Mouse (Mus musculus): ENCODE data around the gene Drd3.

Gene Drd3

GRCm38 (mm10) chr16:43753751-43754150, at the start of gene Drd3:
TSS of gene Drd3 (plus strand) at chr16:43754026.
- DNase-seq = peak; percentile 49

DNA sequence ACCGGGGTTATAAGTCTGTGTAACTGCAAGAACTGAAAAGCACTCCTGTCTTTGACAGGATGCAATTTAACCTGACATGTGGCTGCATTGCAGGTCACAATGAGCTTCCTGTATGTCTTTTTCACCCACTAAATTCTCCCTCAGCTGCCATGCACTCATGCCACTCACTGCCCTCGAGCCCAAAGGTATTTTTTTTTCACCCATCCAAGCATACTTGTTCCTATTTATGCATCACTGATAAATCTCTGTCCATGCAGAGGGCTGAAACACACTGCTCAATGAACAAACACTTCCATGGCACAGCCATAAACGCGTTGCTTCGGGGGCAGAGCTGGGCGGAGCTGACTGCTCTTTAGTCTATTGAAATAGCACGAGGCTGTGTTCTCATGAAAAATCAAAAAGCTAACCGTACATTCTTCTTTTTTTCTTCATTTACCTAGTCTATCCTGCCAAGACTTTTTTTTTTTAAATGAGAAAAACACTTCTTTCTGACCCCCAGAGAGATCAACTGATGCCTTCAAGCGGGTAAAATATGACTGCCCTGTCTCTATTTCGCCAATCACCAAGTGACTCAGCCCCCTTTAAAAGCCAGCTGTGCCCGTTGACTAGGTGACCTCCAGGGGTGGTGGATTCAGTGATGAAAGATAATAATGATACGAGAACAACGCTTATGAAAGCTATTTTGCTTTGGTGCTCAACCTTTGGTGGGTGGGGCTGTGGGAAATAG, 45.3 kb upstream of the Drd3 start:
- no peak for DNase-seq

DNA sequence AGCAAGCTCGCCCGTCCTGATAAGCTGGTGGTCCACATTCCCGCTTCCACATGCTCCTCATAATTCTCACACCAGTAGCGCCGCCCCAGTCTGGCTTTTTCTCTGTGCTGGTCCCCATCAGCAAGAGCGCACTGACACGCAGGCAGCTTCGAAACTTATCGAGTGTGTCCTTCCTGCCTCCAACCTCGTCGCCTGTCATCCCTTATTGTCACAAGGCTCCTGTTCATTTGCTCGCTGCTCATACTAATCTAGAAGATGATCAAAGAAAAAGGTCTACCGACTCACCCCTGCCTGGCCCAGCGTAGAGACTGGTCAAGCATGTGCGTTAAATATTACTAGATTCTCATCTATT, 44.8 kb upstream of the Drd3 start:
- DNase-seq = no peak

- DNase-seq = no peak
Observed at GRCm38 (mm10) chr16:43709432-43710133, 44.2 kb upstream of the Drd3 start.

GRCm38 (mm10) chr16:43710134-43710475, 43.7 kb upstream of the Drd3 start:
- DNase-seq = no peak

GRCm38 (mm10) chr16:43710651-43711050, 43.2 kb upstream of the Drd3 start:
- peak; percentile 58 for DNase-seq

GRCm38 (mm10) chr16:43711361-43711760, 42.5 kb upstream of the Drd3 start:
- no peak for DNase-seq

DNA sequence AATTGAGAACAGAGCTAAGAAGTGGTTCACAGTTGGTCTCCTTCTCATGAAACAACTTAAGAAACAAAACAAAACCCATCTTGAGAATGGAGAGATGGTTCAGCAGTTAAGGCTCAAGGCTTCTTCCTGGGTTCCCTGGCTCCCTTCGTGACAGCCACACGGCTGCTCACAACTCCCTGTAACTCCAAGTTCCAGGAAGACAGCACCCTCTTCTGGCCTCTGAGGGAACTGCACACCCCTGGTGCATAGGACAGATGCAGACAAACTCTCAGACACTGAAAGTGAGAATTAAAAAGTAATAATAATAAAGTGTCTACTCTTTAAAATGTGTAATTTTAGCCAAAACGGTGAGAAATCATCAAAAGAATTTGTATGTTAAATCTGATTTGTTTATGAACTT, 29.4 kb upstream of the Drd3 start:
- DNase-seq = no peak

DNA sequence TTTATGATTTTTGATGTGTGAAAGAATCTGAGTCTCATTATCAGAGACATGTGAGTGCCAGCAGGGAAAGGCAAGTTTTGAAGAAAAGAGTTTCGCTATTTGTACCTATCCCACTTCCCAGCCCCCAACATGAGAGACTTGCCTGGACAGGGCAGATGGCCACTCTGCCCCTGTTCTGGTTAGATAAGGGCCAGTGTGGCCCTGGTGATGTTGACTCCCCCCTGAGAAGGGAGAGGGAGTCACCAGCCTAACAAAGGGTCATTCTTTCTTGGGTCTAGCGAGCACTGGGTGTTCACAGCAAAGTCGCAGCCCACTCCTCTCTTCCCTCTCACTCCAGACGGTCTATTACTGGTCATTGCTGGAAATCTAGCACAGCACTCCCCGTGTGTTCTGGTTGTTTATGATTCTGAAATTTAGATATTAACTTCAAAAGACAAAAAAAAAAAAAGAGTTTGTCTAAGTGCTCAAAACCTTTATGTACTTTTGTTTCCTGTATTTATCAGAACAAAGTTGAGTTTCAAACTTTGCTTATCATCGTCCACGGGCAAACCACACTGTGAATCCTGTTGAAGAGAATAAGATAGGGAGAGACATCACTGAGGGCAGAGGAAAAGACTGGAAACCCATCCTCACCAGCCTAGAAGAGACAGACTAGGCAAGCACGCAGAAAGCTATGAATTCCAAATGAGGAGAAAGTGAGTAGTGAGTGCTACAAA, 24.2 kb upstream of the Drd3 start:
- DNase-seq = no peak

DNA sequence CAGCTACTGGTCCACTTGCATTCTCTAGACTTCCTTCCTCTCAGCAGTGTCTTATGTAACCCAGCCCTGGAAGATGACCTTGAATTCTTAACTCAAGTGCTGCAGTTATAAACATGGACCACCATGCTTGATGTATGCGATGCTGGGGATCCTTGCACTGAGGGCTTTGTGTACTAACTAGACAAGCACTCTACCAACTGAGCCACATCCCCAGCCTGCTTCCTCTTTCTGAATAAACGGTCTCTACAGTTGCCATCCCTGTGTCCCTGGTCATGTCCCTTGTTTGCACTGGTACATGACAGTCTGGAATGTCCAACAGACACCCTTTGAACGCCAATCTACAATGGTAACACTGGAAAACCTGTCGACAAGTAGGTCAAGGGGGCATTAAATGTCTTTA, 23.5 kb upstream of the Drd3 start:
- DNase-seq = no peak

DNA sequence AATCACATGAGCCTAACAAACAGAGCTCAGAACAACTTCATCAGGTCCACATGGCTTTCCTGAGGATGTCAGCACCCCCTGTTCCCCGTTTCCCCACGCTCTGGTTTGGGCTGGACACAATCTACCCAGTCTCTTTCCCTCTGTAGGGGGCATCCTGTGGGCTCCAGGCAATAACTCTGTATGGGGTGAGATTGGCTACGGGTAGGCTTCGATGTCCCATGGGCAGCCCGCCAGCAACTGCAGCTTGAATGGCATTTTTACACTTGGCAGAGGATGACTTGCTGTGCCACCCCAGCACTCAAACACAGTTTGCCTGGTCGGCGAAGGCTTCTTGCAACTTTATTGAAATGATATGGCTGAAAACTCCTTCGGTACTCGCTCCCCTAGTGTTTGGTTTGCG, 21.3 kb upstream of the Drd3 start:
- DNase-seq = no peak

DNA sequence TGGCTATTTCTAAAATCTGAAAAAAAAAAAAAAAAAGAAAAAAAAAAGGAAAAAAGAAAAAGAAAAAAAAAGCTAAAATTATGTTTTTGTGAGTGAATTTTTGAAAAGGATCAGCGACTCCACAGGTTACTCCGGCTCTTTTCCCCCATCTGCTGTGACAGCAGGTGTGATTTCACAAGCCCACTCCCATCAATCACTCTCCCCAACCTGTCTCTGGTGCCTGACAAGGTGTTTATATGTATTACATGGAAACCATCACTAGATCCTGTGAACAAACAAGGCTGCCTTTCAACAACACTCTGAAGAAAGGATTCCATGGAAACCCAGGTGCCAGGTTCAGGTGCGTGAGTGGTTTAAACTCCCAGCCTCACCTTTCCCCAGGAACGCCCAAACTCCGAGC, 20.9 kb upstream of the Drd3 start:
- no peak for DNase-seq

DNA sequence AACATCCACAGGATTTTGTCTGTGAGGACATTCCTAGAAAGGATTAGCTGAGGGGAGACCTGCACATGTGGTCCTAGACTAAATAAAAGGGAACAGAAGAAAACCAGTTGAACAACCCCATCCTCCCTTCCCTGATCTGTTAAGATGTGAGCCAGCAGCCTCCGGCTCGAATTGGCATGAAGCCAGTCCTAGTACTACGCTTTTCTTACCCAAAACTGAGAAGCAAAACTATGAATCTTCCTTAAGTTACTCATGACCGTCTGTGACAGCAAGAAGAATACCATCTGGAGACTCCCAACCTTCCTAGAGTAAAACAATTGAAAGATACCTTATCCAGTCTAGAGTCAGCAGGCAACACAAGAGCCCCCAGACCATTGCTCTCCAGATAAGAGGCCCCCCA, 15.9 kb upstream of the Drd3 start:
- no peak for DNase-seq

DNA sequence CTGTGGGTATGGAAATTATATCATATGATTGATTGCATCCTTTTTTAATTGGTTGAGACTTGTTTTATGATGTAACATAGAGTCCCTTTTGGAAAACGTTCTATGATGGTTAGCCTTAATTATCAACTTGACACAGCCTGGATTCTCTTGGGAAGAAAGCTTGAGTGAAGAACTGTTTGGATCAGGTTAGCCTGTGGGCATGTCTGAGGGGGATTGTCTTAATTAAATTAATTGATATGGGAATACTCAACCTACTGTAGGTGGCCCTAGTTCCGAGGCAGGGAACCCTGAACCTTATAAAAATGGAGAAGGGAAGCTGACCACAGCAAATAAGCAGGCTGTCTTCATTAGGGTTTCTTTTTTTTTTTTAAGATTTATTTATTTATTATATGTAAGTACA, 12.9 kb upstream of the Drd3 start:
- no peak for DNase-seq

- DNase-seq = no peak
Observed at GRCm38 (mm10) chr16:43748424-43748823, 5.4 kb upstream of the Drd3 start.

GRCm38 (mm10) chr16:43752900-43753299, 926 bp upstream of the Drd3 start:
- DNase-seq = no peak

DNA sequence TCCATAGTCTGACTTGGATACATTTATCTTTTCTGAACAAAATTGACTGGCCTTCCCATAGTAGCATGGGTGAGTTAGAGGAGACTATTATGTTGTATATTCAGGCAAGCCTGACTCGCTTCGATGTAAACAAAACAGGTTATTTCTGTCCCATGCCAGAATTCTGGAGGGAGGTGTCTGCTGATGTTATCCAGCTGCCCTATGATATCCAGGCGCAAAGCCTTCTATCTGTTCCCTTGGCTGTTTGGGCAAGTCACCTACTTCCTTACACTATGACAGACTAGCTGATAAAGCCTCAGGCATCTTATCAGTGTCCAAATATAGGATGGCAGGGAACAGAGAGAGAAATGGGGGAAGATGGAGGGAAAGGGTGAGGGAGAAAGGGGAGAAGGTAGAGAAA, 18.5 kb downstream of the Drd3 start:
- DNase-seq = peak; percentile 39

- no peak for DNase-seq
Observed at GRCm38 (mm10) chr16:43772766-43773165, 18.9 kb downstream of the Drd3 start.

DNA sequence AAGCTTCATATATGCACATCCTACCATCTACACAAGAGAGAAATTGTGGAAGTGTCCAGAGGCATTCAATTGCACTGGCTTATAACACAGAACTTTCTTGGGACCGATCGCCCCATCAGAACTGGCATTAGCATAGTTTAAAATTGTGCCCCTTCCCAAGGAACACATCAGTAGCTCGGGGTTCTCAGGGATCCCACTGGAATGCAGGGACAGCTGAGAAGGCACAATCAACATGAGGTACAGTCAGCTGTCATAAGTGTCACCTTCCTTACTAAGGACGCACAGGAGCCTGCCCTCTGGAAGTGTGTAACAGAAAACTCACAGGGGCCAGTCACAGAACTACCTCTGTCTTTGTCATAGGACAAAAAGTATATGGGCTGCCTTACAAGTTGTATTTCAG, 19.7 kb downstream of the Drd3 start:
- DNase-seq = no peak

GRCm38 (mm10) chr16:43776886-43777285, 23.1 kb downstream of the Drd3 start:
- DNase-seq = no peak

DNA sequence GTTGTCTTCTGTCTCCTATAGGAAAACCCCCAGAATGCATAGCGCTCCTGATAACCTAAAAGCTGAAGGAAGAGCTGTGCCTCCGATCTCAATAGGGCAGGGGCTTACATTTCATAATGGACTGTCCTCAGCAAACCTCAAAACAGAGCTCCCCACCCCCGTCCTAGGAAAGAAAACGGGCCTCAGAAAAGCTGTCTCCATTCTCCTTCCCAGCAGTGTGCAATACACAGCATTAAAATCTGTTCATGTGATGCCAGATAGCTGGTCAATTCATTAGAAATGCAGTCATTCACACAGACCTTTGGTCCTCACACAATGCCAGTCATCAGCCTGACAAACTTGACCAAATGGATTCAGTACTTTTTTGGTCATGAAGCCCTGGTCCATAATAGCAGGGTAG, 45.7 kb downstream of the Drd3 start:
- DNase-seq = no peak

DNA sequence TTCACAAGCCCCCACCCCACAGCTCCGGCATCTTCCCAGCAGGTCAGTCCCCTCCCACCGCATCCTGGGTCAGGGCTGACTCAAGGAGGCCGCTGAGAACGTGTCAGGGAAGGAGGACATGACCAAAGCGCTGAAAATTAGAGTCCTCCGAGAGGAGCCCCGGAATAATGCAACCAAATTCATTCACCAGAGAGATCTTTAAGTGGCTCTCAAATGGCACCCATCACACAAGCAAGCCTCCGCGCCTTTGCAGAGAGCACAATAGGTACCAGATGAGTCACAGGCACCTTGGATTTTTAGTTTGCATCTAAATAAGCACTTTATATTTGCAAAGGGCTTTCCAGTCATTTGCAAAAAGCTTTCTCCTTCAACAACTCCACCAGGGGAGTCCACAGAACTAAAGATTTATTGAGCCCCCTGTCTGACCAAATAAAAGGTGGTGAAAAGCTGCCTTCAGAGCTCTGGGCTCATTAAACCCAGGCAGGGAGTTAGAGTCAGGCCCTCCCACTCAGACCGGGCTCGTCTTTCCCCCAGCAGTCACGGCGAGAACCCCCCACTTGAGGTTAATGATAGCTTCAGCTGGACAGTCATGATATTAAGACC, 46.4 kb downstream of the Drd3 start:
- no peak for DNase-seq

- DNase-seq = no peak
Observed at GRCm38 (mm10) chr16:43801137-43801536, 47.3 kb downstream of the Drd3 start.

GRCm38 (mm10) chr16:43801791-43802307, 48.0 kb downstream of the Drd3 start:
- DNase-seq = peak; percentile 82

All from lung, postnatal 10 days (tissue).